Mouse (Mus musculus): ENCODE measurements around the gene Gm49387. TPM values are rescaled to one million over a fixed set of nuclear protein-coding genes. Genes with fewer than 3 reads are reported as not detected.

Gene Gm49387
- total and polyA plus RNA-seq, 2 experiments from 2014 or later = 1.7 TPM; not detected in 1

- Histone ChIP-seq H3K27me3 (ENCODE audit: control insufficient read depth, insufficient read depth, low read length) (no peaks in the 10 kb centered on the region), H3K4me2 (ENCODE audit: low read depth, low read length) (no peak overlapping the region), H3K9ac (replicated peaks; ENCODE audit: low read depth, low read length) (no peak overlapping the region), H3K4me3 (ENCODE audit: low read depth, low read length) (no peak overlapping the region), H3K36me3 (replicated peaks; ENCODE audit: control insufficient read depth, insufficient read depth, low read length) (no peaks in the 10 kb centered on the region), H3K4me1 (ENCODE audit: control insufficient read depth, insufficient read depth) (peaks cover 4% of the 10 kb centered on the region; the same call in 1 of the 2 replicates), H3K27ac (ENCODE audit: low read depth) (no peak overlapping the region), H3K9me3 (replicated peaks; ENCODE audit: control insufficient read depth, low read length) (no peaks in the 10 kb centered on the region)
- TF ChIP-seq CTCF (IDR thresholded peaks at IDR 0.05; ENCODE audit: low read depth) = no peak
- no peak for TF ChIP-seq EP300 (IDR thresholded peaks at IDR 0.05; ENCODE audit: low read depth)
- WGBS = 62% methylated on average over 5 of the region's 5 CpGs
- DNase-seq (ENCODE audit: low spot score) (no peak), ATAC-seq (ENCODE audit: insufficient read depth, low read depth) (no peak)
These were observed 41.4 kb upstream of the Gm49387 start for GRCm38 (mm10) chr14:31681931-31682555.

DNA sequence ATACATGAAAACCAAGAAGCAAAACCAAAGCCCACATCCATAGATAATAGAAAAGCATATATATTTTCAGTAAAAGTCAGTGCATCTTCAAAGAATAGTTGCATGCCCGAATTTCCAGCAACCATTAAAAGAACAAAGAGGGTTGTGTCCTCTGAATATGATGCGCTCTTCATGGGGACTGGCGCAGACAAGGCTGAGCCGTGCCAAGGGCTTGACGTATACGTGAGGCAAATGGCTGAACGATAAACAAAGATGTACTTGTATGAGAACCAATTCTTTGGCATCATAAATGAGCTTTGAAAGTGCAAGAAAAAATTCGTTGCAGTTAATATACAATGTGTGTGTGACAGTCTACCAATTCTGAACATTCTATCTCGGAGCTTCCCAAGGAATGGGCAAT is 40.6 kb upstream of the Gm49387 start:
- 84% methylated on average over 9 of the region's 9 CpGs for WGBS
- no peak for TF ChIP-seq CTCF (IDR thresholded peaks at IDR 0.05; ENCODE audit: low read depth)
- no peak for TF ChIP-seq EP300 (IDR thresholded peaks at IDR 0.05; ENCODE audit: low read depth)
- H3K9ac ChIP-seq (replicated peaks; ENCODE audit: low read depth, low read length) = no peak overlapping the region
- DNase-seq (ENCODE audit: low spot score) (no peak), ATAC-seq (ENCODE audit: insufficient read depth, low read depth) (no peak)
- no peaks in the 10 kb centered on the region for H3K9me3 ChIP-seq (replicated peaks; ENCODE audit: control insufficient read depth, low read length)
- H3K4me3 ChIP-seq (ENCODE audit: low read depth, low read length) = no peak overlapping the region
- H3K4me1 ChIP-seq (ENCODE audit: control insufficient read depth, insufficient read depth) = peaks cover 4% of the 10 kb centered on the region; the same call in 1 of the 2 replicates
- no peak overlapping the region for H3K4me2 ChIP-seq (ENCODE audit: low read depth, low read length)
- H3K36me3 ChIP-seq (replicated peaks; ENCODE audit: control insufficient read depth, insufficient read depth, low read length) = no peaks in the 10 kb centered on the region
- H3K27ac ChIP-seq (ENCODE audit: low read depth) = no peak overlapping the region
- H3K27me3 ChIP-seq (ENCODE audit: control insufficient read depth, insufficient read depth, low read length) = no peaks in the 10 kb centered on the region

DNA sequence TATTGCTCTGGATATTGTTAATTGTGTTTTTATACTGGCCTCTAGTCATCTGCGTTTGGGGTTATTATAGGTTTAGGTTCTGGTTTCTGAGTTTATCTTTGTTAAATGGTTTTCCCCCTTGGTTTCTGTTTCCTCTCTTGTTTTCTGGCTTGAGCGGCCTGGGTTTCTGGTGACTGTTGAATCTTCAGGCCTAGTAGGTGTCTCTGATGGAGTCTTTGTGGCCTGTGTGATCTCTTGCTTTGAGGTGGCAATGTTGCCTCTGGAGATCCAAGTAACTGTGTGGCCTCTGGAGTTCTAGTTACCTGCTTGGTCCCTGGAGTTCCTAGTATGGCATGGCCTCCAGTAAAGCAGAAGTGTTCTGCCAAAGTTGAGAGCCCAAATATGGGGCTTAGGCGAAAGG is 40.0 kb upstream of the Gm49387 start:
- H3K9me3 ChIP-seq (replicated peaks; ENCODE audit: control insufficient read depth, low read length) = no peaks in the 10 kb centered on the region
- DNase-seq (ENCODE audit: low spot score) (no peak), ATAC-seq (ENCODE audit: insufficient read depth, low read depth) (no peak)
- H3K27me3 ChIP-seq (ENCODE audit: control insufficient read depth, insufficient read depth, low read length) = no peaks in the 10 kb centered on the region
- H3K36me3 ChIP-seq (replicated peaks; ENCODE audit: control insufficient read depth, insufficient read depth, low read length) = no peaks in the 10 kb centered on the region
- H3K4me3 ChIP-seq (ENCODE audit: low read depth, low read length) = no peak overlapping the region
- no peak overlapping the region for H3K27ac ChIP-seq (ENCODE audit: low read depth)
- peaks cover 4% of the 10 kb centered on the region; the same call in 1 of the 2 replicates for H3K4me1 ChIP-seq (ENCODE audit: control insufficient read depth, insufficient read depth)
- no peak overlapping the region for H3K4me2 ChIP-seq (ENCODE audit: low read depth, low read length)
- TF ChIP-seq EP300 (IDR thresholded peaks at IDR 0.05; ENCODE audit: low read depth) = no peak
- no peak for TF ChIP-seq CTCF (IDR thresholded peaks at IDR 0.05; ENCODE audit: low read depth)
- no peak overlapping the region for H3K9ac ChIP-seq (replicated peaks; ENCODE audit: low read depth, low read length)
- WGBS = 87% methylated on average over 3 of the region's 3 CpGs

DNA sequence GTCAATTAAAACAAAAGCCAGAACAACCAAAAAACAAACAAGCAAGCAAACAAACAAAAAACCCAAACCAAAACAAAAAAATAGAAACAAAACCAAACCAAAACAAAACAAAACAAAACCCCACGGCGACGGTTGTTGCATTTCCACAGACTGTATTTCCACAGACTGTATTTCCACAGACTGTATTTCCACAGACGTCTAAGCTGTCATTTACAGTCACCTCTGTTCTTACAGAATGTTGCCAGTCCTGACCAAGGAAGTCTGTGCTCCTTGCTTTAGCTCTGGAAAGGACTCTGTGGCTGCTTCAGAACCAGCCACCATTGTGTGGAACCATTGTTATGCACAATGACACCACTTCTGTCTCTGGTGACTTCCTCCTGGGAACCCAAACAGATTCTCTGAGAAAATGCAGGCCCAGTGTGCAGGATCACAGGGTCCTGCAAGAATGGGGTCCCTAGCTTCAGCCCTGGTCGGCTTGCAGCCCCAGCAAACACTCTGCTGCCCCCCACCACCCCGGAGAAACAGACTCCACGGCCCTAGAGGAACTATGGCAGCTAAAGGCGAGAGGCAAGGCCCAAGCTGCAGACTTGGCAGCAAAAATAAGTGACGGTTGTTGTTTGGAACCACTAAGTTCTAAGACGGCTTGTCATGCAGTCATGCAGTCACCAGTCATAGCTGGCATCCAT is 31.1 kb upstream of the Gm49387 start:
- Histone ChIP-seq H3K36me3 (replicated peaks; ENCODE audit: control insufficient read depth, insufficient read depth, low read length) (peaks cover 8% of the 10 kb centered on the region), H3K4me3 (ENCODE audit: low read depth, low read length) (no peak overlapping the region), H3K27ac (ENCODE audit: low read depth) (0 out of 2 replicates have a peak overlapping the region, but pooled peaks have one; percentile 22), H3K27me3 (ENCODE audit: control insufficient read depth, insufficient read depth, low read length) (no peaks in the 10 kb centered on the region), H3K9ac (replicated peaks; ENCODE audit: low read depth, low read length) (no peak overlapping the region), H3K9me3 (replicated peaks; ENCODE audit: control insufficient read depth, low read length) (no peaks in the 10 kb centered on the region), H3K4me1 (ENCODE audit: control insufficient read depth, insufficient read depth) (peaks cover 25% of the 10 kb centered on the region), H3K4me2 (ENCODE audit: low read depth, low read length) (no peak overlapping the region)
- 70% methylated on average over 10 of the region's 10 CpGs for WGBS
- ATAC-seq (ENCODE audit: insufficient read depth, low read depth) = no peak
- no peak for TF ChIP-seq CTCF (IDR thresholded peaks at IDR 0.05; ENCODE audit: low read depth)
- TF ChIP-seq EP300 (IDR thresholded peaks at IDR 0.05; ENCODE audit: low read depth) = no peak
- DNase-seq (ENCODE audit: low spot score) = no peak

GRCm38 (mm10) chr14:31669642-31670490 is 29.2 kb upstream of the Gm49387 start:
- H3K4me2 ChIP-seq (ENCODE audit: low read depth, low read length) = peak overlapping the region; percentile 42
- no peaks in the 10 kb centered on the region for H3K9me3 ChIP-seq (replicated peaks; ENCODE audit: control insufficient read depth, low read length)
- H3K27me3 ChIP-seq (ENCODE audit: control insufficient read depth, insufficient read depth, low read length) = no peaks in the 10 kb centered on the region
- peak; percentile 49 for ATAC-seq (ENCODE audit: insufficient read depth, low read depth)
- H3K9ac ChIP-seq (replicated peaks; ENCODE audit: low read depth, low read length) = 0 out of 2 replicates have a peak overlapping the region, but pooled peaks have one; percentile 8
- no peak overlapping the region for H3K4me3 ChIP-seq (ENCODE audit: low read depth, low read length)
- H3K36me3 ChIP-seq (replicated peaks; ENCODE audit: control insufficient read depth, insufficient read depth, low read length) = peaks cover 9% of the 10 kb centered on the region
- peaks cover 25% of the 10 kb centered on the region for H3K4me1 ChIP-seq (ENCODE audit: control insufficient read depth, insufficient read depth)
- 73% methylated on average over 15 of the region's 15 CpGs for WGBS
- DNase-seq (ENCODE audit: low spot score) = peak; percentile 68
- H3K27ac ChIP-seq (ENCODE audit: low read depth) = peak overlapping the region; percentile 86
- TF ChIP-seq CTCF (IDR thresholded peaks at IDR 0.05; ENCODE audit: low read depth) (no peak), EP300 (IDR thresholded peaks at IDR 0.05; ENCODE audit: low read depth) (peak; percentile 44; the same call in 1 of the 2 replicates)

Measured in heart, postnatal 0 days (tissue).